Mouse (Mus musculus): ENCODE results near the gene Scgb1b30. TPM values are rescaled to one million over a fixed set of nuclear protein-coding genes. Genes with fewer than 3 reads are reported as not detected.
"Not testable (repeated sequence)": the region's sequence is repeated elsewhere in the genome, so short reads cannot be mapped to it uniquely, and the experiment has no call there.

Gene Scgb1b30
- not detected in 2 replicates for polyA plus RNA-seq (2016; fragmentation: Nextera tagmentation; extraction: Ambion mirVana)

DNA sequence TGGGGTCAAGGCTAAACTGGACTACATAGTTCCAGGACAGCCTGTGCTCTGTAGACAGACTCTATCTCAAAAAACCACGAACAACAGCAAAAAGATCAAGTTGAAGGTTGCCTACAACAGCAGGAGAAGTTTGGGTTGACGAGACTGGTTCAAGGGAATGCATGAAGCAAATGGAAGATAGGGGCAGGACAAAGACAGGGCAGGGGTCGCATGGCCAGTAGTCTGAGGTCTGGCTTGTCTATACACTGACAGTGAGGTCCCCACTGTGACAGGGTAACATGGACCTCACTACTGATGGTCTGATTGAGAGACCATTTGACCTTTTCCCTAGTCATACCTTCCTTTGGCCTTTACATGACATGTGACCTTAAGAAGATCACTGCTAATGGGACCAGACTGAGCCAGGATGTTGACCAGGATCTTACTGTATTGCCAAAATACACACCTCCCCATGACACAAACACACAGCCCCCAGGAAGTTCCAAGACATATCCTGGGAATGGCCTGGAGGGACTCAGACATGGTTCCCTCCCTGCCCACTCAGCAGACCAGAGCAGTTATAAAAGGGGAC, at the start of gene Scgb1b30:
Gene Scgb1b30, plus strand, starts transcription at position 521 of the 571 bp plus-strand sequence.
- H3K4me3 ChIP-seq (replicated peaks) = no peak within 1 kb of the TSS
- no peak within 1 kb of the TSS for H3K27ac ChIP-seq
- no peaks in the 10 kb centered on the region for H3K4me1 ChIP-seq (replicated peaks)
- WGBS = 72% methylated on average over 3 of the region's 3 CpGs
- H3K9ac ChIP-seq (replicated peaks) = no peak within 1 kb of the TSS
- H3K27me3 ChIP-seq = no peaks in the 10 kb centered on the region
- ATAC-seq (ENCODE audit: insufficient number of reproducible peaks, insufficient read depth, low FRiP score, low TSS enrichment, low read depth) = no peak
- no peak within 1 kb of the TSS for H3K4me2 ChIP-seq
- peaks cover 36% of the 10 kb centered on the region for H3K9me3 ChIP-seq
- H3K36me3 ChIP-seq = no peaks in the 10 kb centered on the region

DNA sequence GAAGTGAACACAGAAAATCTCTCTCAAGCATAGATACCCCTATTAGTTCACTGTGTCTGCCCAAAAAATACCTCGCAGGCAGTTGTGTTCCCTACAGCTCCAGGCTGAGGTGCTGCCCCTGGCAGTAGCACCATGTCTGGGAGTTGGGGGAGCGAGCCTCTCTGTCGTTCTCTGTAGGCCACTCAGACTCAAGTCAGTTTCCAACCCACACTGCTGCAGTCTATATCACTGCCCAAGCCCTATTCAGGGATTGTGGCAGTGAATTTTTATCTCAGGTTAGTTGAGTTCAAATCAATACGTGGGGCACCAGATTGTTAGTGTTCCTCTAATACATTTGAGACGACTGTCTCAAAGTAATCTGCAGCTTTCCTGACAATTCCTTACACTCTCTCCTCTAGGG, 27.1 kb upstream of the Scgb1b30 start:
- not testable (repeated sequence) for H3K9ac ChIP-seq (replicated peaks); H3K36me3 ChIP-seq; H3K4me2 ChIP-seq; H3K27me3 ChIP-seq; H3K4me3 ChIP-seq (replicated peaks); H3K9me3 ChIP-seq; H3K27ac ChIP-seq; H3K4me1 ChIP-seq (replicated peaks); ATAC-seq (ENCODE audit: insufficient number of reproducible peaks, insufficient read depth, low FRiP score, low TSS enrichment, low read depth)
- 78% methylated on average over 5 of the region's 5 CpGs for WGBS

DNA sequence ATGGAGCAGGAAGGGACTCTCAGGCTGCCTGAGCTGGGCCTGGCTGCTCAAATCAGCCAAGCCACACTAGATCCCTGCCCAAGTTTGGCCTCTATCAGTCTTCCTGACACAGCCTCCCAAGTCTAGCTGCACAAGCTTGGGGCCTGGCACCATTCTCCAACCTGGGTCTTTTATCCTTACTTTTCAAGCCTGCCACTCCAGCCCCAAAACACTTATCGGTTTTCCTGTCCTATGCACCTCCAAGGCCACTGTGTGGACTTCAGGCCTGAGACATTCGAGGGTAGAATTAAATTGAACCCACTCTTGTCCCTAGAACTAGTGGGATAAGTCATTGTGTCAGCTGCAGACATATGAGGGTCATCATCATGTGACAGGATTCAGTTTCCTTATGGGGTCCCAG, 4.8 kb downstream of the Scgb1b30 start:
- H3K4me3 ChIP-seq (replicated peaks) = no peak overlapping the region
- H3K27me3 ChIP-seq = no peaks in the 10 kb centered on the region
- no peaks in the 10 kb centered on the region for H3K4me1 ChIP-seq (replicated peaks)
- no peak overlapping the region for H3K27ac ChIP-seq
- H3K9me3 ChIP-seq = peaks cover 25% of the 10 kb centered on the region
- H3K4me2 ChIP-seq = no peak overlapping the region
- ATAC-seq (ENCODE audit: insufficient number of reproducible peaks, insufficient read depth, low FRiP score, low TSS enrichment, low read depth) = no peak
- no peak overlapping the region for H3K9ac ChIP-seq (replicated peaks)
- no peaks in the 10 kb centered on the region for H3K36me3 ChIP-seq
- WGBS = 78% methylated on average over 2 of the region's 2 CpGs

DNA sequence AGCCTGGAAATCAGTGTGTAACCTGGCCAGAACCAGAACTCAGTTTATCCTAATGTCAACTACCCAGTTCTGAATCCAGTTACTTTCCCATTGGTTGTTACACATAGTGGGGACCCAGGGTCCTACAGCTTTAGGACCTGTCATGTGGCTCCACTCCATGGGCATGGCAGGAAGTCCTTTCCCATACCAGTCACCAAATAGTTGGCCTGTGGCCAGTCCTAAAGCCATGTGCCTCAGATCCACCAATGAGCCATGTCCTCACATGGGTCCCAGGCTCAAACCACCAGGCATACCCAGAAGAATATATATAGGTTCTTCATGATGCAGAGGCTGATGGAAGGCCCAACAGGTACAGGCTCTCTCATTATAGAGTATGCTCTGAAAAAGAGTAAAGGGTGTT, 6.0 kb downstream of the Scgb1b30 start:
- Histone ChIP-seq H3K27me3 (no peaks in the 10 kb centered on the region), H3K4me2 (no peak overlapping the region), H3K36me3 (no peaks in the 10 kb centered on the region), H3K9ac (replicated peaks) (no peak overlapping the region), H3K4me1 (replicated peaks) (no peaks in the 10 kb centered on the region), H3K9me3 (peaks cover 13% of the 10 kb centered on the region; the same call in 1 of the 2 replicates), H3K27ac (no peak overlapping the region), H3K4me3 (replicated peaks) (no peak overlapping the region)
- no peak for ATAC-seq (ENCODE audit: insufficient number of reproducible peaks, insufficient read depth, low FRiP score, low TSS enrichment, low read depth)

DNA sequence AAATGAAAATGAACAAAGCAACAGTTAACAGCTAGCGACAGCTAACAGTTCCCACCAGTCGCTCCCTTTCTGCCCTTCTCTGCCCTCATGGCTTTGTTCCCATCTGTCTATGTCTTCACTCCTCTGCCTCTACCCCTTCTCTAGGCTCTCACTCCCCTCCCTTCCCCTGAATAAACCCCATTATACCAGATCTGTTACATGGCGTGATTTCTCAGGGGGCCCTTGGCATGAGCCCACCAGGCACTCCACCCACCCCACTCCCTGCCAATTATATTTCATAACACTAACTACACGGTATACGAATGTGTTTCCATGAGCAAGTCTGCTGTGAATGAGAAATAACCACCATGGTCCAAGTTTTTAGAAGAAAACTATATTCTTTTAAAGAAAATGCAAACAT, 14.0 kb downstream of the Scgb1b30 start:
- 83% methylated on average over 5 of the region's 5 CpGs for WGBS
- no peaks in the 10 kb centered on the region for H3K9me3 ChIP-seq
- no peak overlapping the region for H3K4me3 ChIP-seq (replicated peaks)
- H3K4me1 ChIP-seq (replicated peaks) = no peaks in the 10 kb centered on the region
- H3K27me3 ChIP-seq = no peaks in the 10 kb centered on the region
- no peak overlapping the region for H3K9ac ChIP-seq (replicated peaks)
- ATAC-seq (ENCODE audit: insufficient number of reproducible peaks, insufficient read depth, low FRiP score, low TSS enrichment, low read depth) = no peak
- no peak overlapping the region for H3K27ac ChIP-seq
- H3K36me3 ChIP-seq = peaks cover 51% of the 10 kb centered on the region
- no peak overlapping the region for H3K4me2 ChIP-seq

DNA sequence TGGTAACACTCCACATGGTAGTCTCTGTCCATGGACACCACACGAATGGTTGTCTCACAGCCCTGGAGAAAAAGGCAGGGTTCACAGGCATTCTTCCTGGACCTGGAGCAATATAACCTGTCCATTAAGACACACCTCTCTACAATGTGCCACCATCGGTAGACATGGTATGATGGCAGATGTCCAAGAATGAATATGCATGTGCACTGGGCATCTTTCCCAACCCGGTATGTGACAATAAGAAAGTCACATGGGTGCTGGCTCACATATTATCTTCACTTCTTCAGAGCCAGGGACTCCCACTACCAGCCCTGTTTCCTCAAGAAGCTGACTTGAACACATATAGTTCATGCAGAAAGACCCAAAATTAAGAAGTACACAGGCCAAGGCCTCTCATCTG, 21.4 kb downstream of the Scgb1b30 start:
- ATAC-seq (ENCODE audit: insufficient number of reproducible peaks, insufficient read depth, low FRiP score, low TSS enrichment, low read depth) = no peak
- no peak overlapping the region for H3K27ac ChIP-seq

GRCm38 (mm10) chr7:34120636-34121035, 25.4 kb downstream of the Scgb1b30 start:
- not testable (repeated sequence) for H3K4me1 ChIP-seq (replicated peaks); H3K4me3 ChIP-seq (replicated peaks); H3K27me3 ChIP-seq; H3K9ac ChIP-seq (replicated peaks); H3K27ac ChIP-seq; ATAC-seq (ENCODE audit: insufficient number of reproducible peaks, insufficient read depth, low FRiP score, low TSS enrichment, low read depth); H3K4me2 ChIP-seq; H3K9me3 ChIP-seq
- WGBS = 54% methylated on average over 1 of the region's 1 CpGs
- peaks cover 54% of the 10 kb centered on the region for H3K36me3 ChIP-seq

More for the DNA sequence above, 21.4 kb downstream of the Scgb1b30 start:
- H3K4me3 ChIP-seq (replicated peaks) = no peak overlapping the region
- H3K27me3 ChIP-seq = no peaks in the 10 kb centered on the region
- H3K9ac ChIP-seq (replicated peaks) = no peak overlapping the region
- peaks cover 3% of the 10 kb centered on the region; the same call in 1 of the 2 replicates for H3K4me1 ChIP-seq (replicated peaks)
- H3K9me3 ChIP-seq = no peaks in the 10 kb centered on the region
- 89% methylated on average over 3 of the region's 3 CpGs for WGBS
- peaks cover 83% of the 10 kb centered on the region for H3K36me3 ChIP-seq
- no peak overlapping the region for H3K4me2 ChIP-seq

DNA sequence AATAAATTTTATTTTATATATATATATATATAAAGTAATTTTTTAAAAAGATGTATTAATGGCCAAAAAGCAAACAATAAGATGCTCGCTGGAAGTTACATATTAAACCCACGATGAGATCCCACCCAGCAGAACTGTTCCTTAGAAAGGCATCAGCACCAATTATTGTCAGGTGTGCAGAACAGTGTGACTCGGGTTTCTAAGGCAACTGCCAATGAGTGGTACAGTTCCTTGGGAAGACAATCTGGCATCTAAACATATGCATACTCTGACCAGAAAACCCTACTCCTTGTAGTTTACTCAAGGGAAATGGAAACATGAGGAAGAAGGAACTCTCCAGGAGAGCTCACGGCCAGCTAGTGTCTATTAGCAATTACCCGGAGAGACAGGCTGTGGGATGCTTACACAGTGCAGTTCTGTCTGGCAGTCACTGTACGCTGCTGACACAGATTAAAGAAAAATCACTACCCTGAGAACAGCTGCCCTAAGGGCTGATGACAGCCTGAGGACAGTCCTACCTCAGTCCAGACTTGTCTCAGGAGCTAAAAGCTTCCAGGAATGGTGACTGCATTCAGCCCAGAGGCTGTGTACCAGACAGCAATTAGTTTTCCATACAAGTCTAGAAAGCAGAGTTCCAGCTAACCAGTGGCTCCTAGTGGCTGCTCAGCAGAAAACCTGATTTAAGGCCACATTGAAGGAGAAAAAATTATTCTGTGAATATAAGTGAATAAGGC, 27.9 kb downstream of the Scgb1b30 start:
- peaks cover 3% of the 10 kb centered on the region; the same call in 1 of the 2 replicates for H3K4me1 ChIP-seq (replicated peaks)
- ATAC-seq (ENCODE audit: insufficient number of reproducible peaks, insufficient read depth, low FRiP score, low TSS enrichment, low read depth) = no peak
- H3K9ac ChIP-seq (replicated peaks) = no peak overlapping the region
- no peak overlapping the region for H3K27ac ChIP-seq
- 77% methylated on average over 6 of the region's 6 CpGs for WGBS
- peaks cover 53% of the 10 kb centered on the region for H3K36me3 ChIP-seq
- H3K9me3 ChIP-seq = 0 out of 2 replicates have a peak, but pooled peaks cover 11% of the 10 kb centered on the region
- H3K27me3 ChIP-seq = no peaks in the 10 kb centered on the region
- no peak overlapping the region for H3K4me3 ChIP-seq (replicated peaks)
- no peak overlapping the region for H3K4me2 ChIP-seq

- ATAC-seq (ENCODE audit: insufficient number of reproducible peaks, insufficient read depth, low FRiP score, low TSS enrichment, low read depth) = no peak
- H3K4me2 ChIP-seq = no peak overlapping the region
- no peak overlapping the region for H3K9ac ChIP-seq (replicated peaks)
- peaks cover 3% of the 10 kb centered on the region; the same call in 1 of the 2 replicates for H3K4me1 ChIP-seq (replicated peaks)
- WGBS = 89% methylated on average over 9 of the region's 9 CpGs
- H3K4me3 ChIP-seq (replicated peaks) = no peak overlapping the region
- no peaks in the 10 kb centered on the region for H3K27me3 ChIP-seq
- no peak overlapping the region for H3K27ac ChIP-seq
- peaks cover 45% of the 10 kb centered on the region for H3K36me3 ChIP-seq
- H3K9me3 ChIP-seq = 0 out of 2 replicates have a peak, but pooled peaks cover 11% of the 10 kb centered on the region
Observed at GRCm38 (mm10) chr7:34125346-34125745, 30.1 kb downstream of the Scgb1b30 start.

DNA sequence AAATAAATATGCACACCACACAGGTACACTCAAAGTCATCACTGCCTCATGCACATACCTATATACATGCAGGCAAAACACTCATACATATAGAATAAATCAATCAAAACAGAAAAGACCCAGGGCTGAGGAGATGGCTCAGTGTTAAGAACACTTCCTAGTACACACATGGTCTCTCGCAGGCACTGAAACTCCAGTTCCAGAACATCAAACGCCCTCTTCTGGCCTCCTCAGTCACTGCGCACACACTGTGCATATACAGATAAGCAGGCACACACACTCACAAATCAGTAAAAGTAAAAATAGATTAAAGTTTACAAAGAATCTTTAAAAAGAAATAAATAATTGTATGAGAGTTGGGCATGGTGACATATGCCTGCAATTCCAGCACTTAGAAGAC, 31.1 kb downstream of the Scgb1b30 start:
- H3K4me3 ChIP-seq (replicated peaks) = no peak overlapping the region
- WGBS = 79% methylated on average over 3 of the region's 3 CpGs
- H3K36me3 ChIP-seq = peaks cover 47% of the 10 kb centered on the region
- H3K27me3 ChIP-seq = no peaks in the 10 kb centered on the region
- H3K9ac ChIP-seq (replicated peaks) = no peak overlapping the region
- no peak overlapping the region for H3K4me2 ChIP-seq
- H3K4me1 ChIP-seq (replicated peaks) = peaks cover 10% of the 10 kb centered on the region
- H3K27ac ChIP-seq = no peak overlapping the region
- 0 out of 2 replicates have a peak, but pooled peaks cover 11% of the 10 kb centered on the region for H3K9me3 ChIP-seq
- ATAC-seq (ENCODE audit: insufficient number of reproducible peaks, insufficient read depth, low FRiP score, low TSS enrichment, low read depth) = no peak

GRCm38 (mm10) chr7:34131118-34131517, 35.9 kb downstream of the Scgb1b30 start:
- 0 out of 2 replicates have a peak overlapping the region, but pooled peaks have one; percentile 94 for H3K9ac ChIP-seq (replicated peaks)
- peaks cover 27% of the 10 kb centered on the region for H3K4me1 ChIP-seq (replicated peaks)
- no peaks in the 10 kb centered on the region for H3K27me3 ChIP-seq
- H3K36me3 ChIP-seq = peaks cover 33% of the 10 kb centered on the region
- H3K9me3 ChIP-seq = 0 out of 2 replicates have a peak, but pooled peaks cover 11% of the 10 kb centered on the region
- peak overlapping the region; percentile 91; the same call in 1 of the 2 replicates for H3K4me3 ChIP-seq (replicated peaks)
- no peak overlapping the region for H3K27ac ChIP-seq
- 67% methylated on average over 3 of the region's 3 CpGs for WGBS
- H3K4me2 ChIP-seq = peak overlapping the region; percentile 67
- ATAC-seq (ENCODE audit: insufficient number of reproducible peaks, insufficient read depth, low FRiP score, low TSS enrichment, low read depth) = no peak

All from limb, embryonic 12.5 days (tissue).